Mouse (Mus musculus): Measurements from ENCODE around the gene Armcx6. TPM values are rescaled to one million over a fixed set of nuclear protein-coding genes. Genes with fewer than 3 reads are reported as not detected.
"Not testable (repeated sequence)": the region's sequence is repeated elsewhere in the genome, so short reads cannot be mapped to it uniquely, and the experiment has no call there.

The Armcx6 gene
- 15.5 and 18.2 TPM in 2 replicates for polyA plus RNA-seq (2016; fragmentation: Nextera tagmentation; extraction: Ambion mirVana)

- Histone ChIP-seq H3K27me3 (ENCODE audit: insufficient read depth, poor library complexity, severe bottlenecking) (peaks cover 24% of the 10 kb centered on the region), H3K4me1 (no peaks in the 10 kb centered on the region), H3K36me3 (no peaks in the 10 kb centered on the region), H3K9me3 (no peaks in the 10 kb centered on the region), H3K4me3 (peak within 1 kb of the TSS; percentile 62), H3K27ac (peak within 1 kb of the TSS; percentile 83)
- 16% methylated on average over 36 of the region's 36 CpGs for WGBS
- DNase-seq (ENCODE audit: low spot score) = peak; percentile 86
Observed at GRCm38 (mm10) chrX:134750764-134751592, at the start of gene Armcx6. Gene Armcx6 (minus strand): TSS chrX:134751417.

- WGBS = 50% methylated on average over 4 of the region's 4 CpGs
- Histone ChIP-seq H3K27me3 (ENCODE audit: insufficient read depth, poor library complexity, severe bottlenecking) (no peaks in the 10 kb centered on the region), H3K9me3 (no peaks in the 10 kb centered on the region), H3K27ac (no peak overlapping the region), H3K4me1 (no peaks in the 10 kb centered on the region), H3K4me3 (no peak overlapping the region), H3K36me3 (no peaks in the 10 kb centered on the region)
- no peak for DNase-seq (ENCODE audit: low spot score)
Observed at GRCm38 (mm10) chrX:134787728-134788127, 36.5 kb upstream of the Armcx6 start.

- not testable (repeated sequence) for H3K27ac ChIP-seq; H3K27me3 ChIP-seq (ENCODE audit: insufficient read depth, poor library complexity, severe bottlenecking); H3K4me3 ChIP-seq; H3K4me1 ChIP-seq; DNase-seq (ENCODE audit: low spot score); H3K9me3 ChIP-seq; H3K36me3 ChIP-seq
- 49% methylated on average over 4 of the region's 4 CpGs for WGBS
Observed at GRCm38 (mm10) chrX:134763428-134764198, 12.4 kb upstream of the Armcx6 start.

- Histone ChIP-seq H3K36me3 (no peaks in the 10 kb centered on the region), H3K9me3 (no peaks in the 10 kb centered on the region), H3K27me3 (ENCODE audit: insufficient read depth, poor library complexity, severe bottlenecking) (no peaks in the 10 kb centered on the region; the same call in 1 of the 2 replicates), H3K4me1 (no peaks in the 10 kb centered on the region), H3K4me3 (peak overlapping the region; percentile 69), H3K27ac (peak overlapping the region; percentile 89)
- DNase-seq (ENCODE audit: low spot score) = no peak
- 25% methylated on average over 13 of the region's 13 CpGs for WGBS
Observed at GRCm38 (mm10) chrX:134757293-134757995, 6.2 kb upstream of the Armcx6 start.

GRCm38 (mm10) chrX:134756434-134757292, 5.4 kb upstream of the Armcx6 start, which contains the start of gene Armcx3:
Gene Armcx3 (plus strand): TSS chrX:134756595.
- peak; percentile 88 for DNase-seq (ENCODE audit: low spot score)
- 28% methylated on average over 46 of the region's 46 CpGs for WGBS
- no peaks in the 10 kb centered on the region for H3K4me1 ChIP-seq
- H3K9me3 ChIP-seq = no peaks in the 10 kb centered on the region
- peak within 1 kb of the TSS; percentile 69 for H3K4me3 ChIP-seq
- no peaks in the 10 kb centered on the region for H3K36me3 ChIP-seq
- H3K27me3 ChIP-seq (ENCODE audit: insufficient read depth, poor library complexity, severe bottlenecking) = no peaks in the 10 kb centered on the region; the same call in 1 of the 2 replicates
- peak within 1 kb of the TSS; percentile 89 for H3K27ac ChIP-seq

- WGBS = 36% methylated on average over 4 of the region's 4 CpGs
- H3K4me1 ChIP-seq = no peaks in the 10 kb centered on the region
- H3K27me3 ChIP-seq (ENCODE audit: insufficient read depth, poor library complexity, severe bottlenecking) = peaks cover 15% of the 10 kb centered on the region
- H3K4me3 ChIP-seq = no peak overlapping the region
- DNase-seq (ENCODE audit: low spot score) = peak; percentile 77
- H3K27ac ChIP-seq = peak overlapping the region; percentile 42
- no peaks in the 10 kb centered on the region for H3K9me3 ChIP-seq
- H3K36me3 ChIP-seq = no peaks in the 10 kb centered on the region
Observed at GRCm38 (mm10) chrX:134752584-134752983, 1.4 kb upstream of the Armcx6 start.

GRCm38 (mm10) chrX:134751910-134752309, 693 bp upstream of the Armcx6 start:
- Histone ChIP-seq H3K36me3 (no peaks in the 10 kb centered on the region), H3K4me1 (no peaks in the 10 kb centered on the region), H3K4me3 (no peak overlapping the region), H3K27me3 (ENCODE audit: insufficient read depth, poor library complexity, severe bottlenecking) (peaks cover 15% of the 10 kb centered on the region), H3K9me3 (no peaks in the 10 kb centered on the region), H3K27ac (no peak overlapping the region; the same call in 1 of the 2 replicates)
- WGBS = 40% methylated on average over 2 of the region's 2 CpGs
- DNase-seq (ENCODE audit: low spot score) = no peak

- Histone ChIP-seq H3K27me3 (ENCODE audit: insufficient read depth, poor library complexity, severe bottlenecking) (peaks cover 25% of the 10 kb centered on the region), H3K9me3 (no peaks in the 10 kb centered on the region), H3K4me1 (no peaks in the 10 kb centered on the region), H3K27ac (no peak overlapping the region), H3K4me3 (no peak overlapping the region), H3K36me3 (no peaks in the 10 kb centered on the region)
- WGBS = 35% methylated on average over 5 of the region's 5 CpGs
- DNase-seq (ENCODE audit: low spot score) = no peak
Observed at GRCm38 (mm10) chrX:134746459-134746858, 4.8 kb downstream of the Armcx6 start.

- WGBS = 64% methylated on average over 5 of the region's 5 CpGs
- peaks cover 10% of the 10 kb centered on the region; the same call in 1 of the 2 replicates for H3K27me3 ChIP-seq (ENCODE audit: insufficient read depth, poor library complexity, severe bottlenecking)
- H3K4me1 ChIP-seq = no peaks in the 10 kb centered on the region
- DNase-seq (ENCODE audit: low spot score) = no peak
- no peak overlapping the region for H3K27ac ChIP-seq
- no peaks in the 10 kb centered on the region for H3K36me3 ChIP-seq
- H3K4me3 ChIP-seq = no peak overlapping the region
- H3K9me3 ChIP-seq = no peaks in the 10 kb centered on the region
Observed at GRCm38 (mm10) chrX:134741862-134742261, 9.4 kb downstream of the Armcx6 start.

- no peaks in the 10 kb centered on the region for H3K36me3 ChIP-seq
- H3K4me1 ChIP-seq = no peaks in the 10 kb centered on the region
- H3K4me3 ChIP-seq = no peak overlapping the region
- no peaks in the 10 kb centered on the region for H3K9me3 ChIP-seq
- 53% methylated on average over 4 of the region's 4 CpGs for WGBS
- DNase-seq (ENCODE audit: low spot score) = no peak
- H3K27me3 ChIP-seq (ENCODE audit: insufficient read depth, poor library complexity, severe bottlenecking) = peaks cover 3% of the 10 kb centered on the region; the same call in 1 of the 2 replicates
- H3K27ac ChIP-seq = no peak overlapping the region
Observed at GRCm38 (mm10) chrX:134739160-134739559, 12.1 kb downstream of the Armcx6 start.

- Histone ChIP-seq H3K27me3 (ENCODE audit: insufficient read depth, poor library complexity, severe bottlenecking) (peaks cover 7% of the 10 kb centered on the region; the same call in 1 of the 2 replicates), H3K27ac (no peak overlapping the region), H3K4me3 (no peak overlapping the region), H3K4me1 (no peaks in the 10 kb centered on the region), H3K36me3 (no peaks in the 10 kb centered on the region), H3K9me3 (no peaks in the 10 kb centered on the region)
- no peak for DNase-seq (ENCODE audit: low spot score)
- WGBS = 84% methylated on average over 1 of the region's 1 CpGs
Observed at GRCm38 (mm10) chrX:134737796-134738195, 13.4 kb downstream of the Armcx6 start.

GRCm38 (mm10) chrX:134729778-134730177, 21.4 kb downstream of the Armcx6 start:
- Histone ChIP-seq H3K27me3 (ENCODE audit: insufficient read depth, poor library complexity, severe bottlenecking) (peaks cover 7% of the 10 kb centered on the region; the same call in 1 of the 2 replicates), H3K4me3 (no peak overlapping the region), H3K9me3 (no peaks in the 10 kb centered on the region), H3K4me1 (no peaks in the 10 kb centered on the region), H3K27ac (no peak overlapping the region), H3K36me3 (no peaks in the 10 kb centered on the region)
- WGBS = 48% methylated on average over 4 of the region's 4 CpGs
- DNase-seq (ENCODE audit: low spot score) = no peak

Measured in heart, embryonic 10.5 days (tissue).